Mouse (Mus musculus) splenic B cell, adult 2 months (primary cell): ENCODE measurements around the gene Tmpo.

Experiments
- DNase-seq: peaks from one replicate; pipeline ENCODE4 v3.0.0-alpha.2; 2011; ENCODE audit warnings: low read depth, low spot score
- H3K27me3 ChIP-seq: 2 replicates; pipeline ENCODE4 v1.6.1; 2012; ENCODE audit warnings: mild to moderate bottlenecking, low read length, moderate library complexity, mixed read lengths; ENCODE audit not compliant: control insufficient read depth, poor library complexity, insufficient read depth, severe bottlenecking
- H3K36me3 ChIP-seq: 2 replicates; pipeline ENCODE4 v1.6.1; 2012; ENCODE audit warnings: mild to moderate bottlenecking, low read length, moderate library complexity, mixed read lengths; ENCODE audit not compliant: control insufficient read depth, poor library complexity, insufficient read depth, severe bottlenecking

Tmpo gene

DNA sequence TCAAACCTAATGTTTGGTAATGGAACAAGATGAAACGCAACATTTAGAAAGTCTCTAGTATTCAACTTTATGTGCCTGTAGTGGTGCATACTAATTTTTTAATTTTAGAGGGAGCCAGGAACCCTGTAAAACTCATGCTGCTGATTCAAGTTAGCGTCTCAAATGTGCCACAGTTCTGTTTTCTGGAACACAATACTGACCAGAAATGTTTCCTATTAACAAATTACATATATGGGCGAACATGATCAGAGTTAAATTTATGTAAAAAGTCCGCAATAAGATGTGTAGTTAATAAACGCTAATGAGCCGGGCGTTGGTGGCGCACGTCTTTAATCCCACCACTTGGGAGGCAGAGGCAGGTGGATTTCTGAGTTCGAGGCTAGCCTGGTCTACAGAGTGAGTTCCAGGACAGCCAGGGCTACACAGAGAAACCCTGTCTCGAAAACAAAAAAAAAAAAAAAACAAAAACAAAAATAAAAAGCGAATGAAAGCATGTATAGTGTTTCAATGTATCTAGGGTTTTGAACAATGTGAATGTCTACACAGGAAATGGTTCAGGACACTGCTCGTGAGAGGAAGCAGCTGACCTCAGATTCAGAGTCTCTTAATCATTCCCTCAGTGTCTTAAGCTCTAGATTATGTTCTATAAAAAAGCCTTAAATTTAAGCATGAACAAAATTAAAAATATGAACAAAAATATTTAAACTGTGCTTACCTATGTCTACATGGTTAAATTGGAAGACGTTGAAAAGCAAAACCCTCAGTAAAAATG is 8.6 kb downstream of the Tmpo start:
- H3K27me3 ChIP-seq = no peaks in the 10 kb centered on the region
- no peaks in the 10 kb centered on the region for H3K36me3 ChIP-seq
- DNase-seq = no peak

DNA sequence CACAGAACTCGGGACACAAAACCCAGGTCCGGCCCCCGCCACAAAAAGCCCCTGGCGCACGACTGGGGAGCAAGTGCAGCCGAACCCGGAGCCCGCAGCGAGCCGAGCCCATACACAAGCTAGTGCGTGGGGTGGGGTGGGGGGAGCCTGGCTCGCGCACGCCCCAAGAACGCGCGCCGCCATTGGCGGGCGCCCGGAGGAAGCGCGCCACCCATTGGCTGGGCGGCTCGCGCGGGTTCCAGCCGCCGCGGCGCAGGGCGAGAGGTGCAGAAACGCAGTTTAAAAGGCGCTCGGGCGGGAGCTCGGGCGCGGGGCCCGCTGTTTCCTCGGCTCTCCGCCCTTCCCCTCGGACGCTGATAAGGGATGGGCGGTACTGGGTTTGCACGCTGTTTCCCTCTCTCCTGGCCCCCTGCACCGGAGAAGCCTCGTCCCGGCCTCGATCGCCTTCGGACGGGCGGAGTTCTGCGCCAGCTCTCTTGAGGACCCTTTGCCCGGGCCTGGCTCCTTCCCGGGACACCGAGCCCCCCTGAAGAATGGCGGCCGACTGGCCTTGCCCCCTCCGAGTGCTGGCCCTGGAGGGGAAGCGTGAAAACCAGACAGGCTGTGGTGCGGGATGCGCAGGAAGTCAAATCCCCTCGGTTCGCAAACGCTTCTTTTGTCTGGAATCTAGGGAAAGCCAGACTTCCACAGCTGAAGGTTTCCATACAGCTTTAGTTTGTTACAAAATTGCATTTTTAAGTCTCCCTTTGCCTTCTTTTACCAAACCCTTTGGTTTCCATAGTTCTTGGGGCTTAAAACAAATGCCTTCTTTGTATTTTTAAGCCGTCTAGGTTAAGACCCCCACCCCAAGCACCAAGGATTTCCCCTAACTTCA is 9.4 kb downstream of the Tmpo start:
- Histone ChIP-seq H3K36me3 (no peaks in the 10 kb centered on the region), H3K27me3 (no peaks in the 10 kb centered on the region)
- peak; percentile 93 for DNase-seq

DNA sequence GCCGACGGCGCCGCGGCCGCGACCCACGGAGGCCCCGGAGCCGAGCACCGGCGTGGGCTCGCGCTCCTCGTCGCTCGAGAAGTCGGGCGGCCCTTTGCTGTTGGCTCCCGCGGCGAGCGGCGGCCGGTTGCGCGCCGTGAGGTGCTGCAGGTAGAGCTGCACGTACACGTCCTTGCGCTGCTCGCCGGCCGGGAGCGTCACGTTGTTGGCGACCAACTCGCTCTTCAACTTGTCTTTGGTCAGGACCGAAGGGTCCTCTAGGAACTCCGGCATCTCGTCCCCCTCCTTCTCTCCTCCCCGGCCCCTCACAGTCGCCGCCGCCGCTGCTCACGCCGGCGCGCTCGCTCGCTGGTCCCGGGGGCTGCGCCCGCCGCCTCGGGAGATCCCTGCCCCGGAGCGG is 10.1 kb downstream of the Tmpo start:
- peak; percentile 59 for DNase-seq
- Histone ChIP-seq H3K36me3 (no peaks in the 10 kb centered on the region), H3K27me3 (no peaks in the 10 kb centered on the region)

DNA sequence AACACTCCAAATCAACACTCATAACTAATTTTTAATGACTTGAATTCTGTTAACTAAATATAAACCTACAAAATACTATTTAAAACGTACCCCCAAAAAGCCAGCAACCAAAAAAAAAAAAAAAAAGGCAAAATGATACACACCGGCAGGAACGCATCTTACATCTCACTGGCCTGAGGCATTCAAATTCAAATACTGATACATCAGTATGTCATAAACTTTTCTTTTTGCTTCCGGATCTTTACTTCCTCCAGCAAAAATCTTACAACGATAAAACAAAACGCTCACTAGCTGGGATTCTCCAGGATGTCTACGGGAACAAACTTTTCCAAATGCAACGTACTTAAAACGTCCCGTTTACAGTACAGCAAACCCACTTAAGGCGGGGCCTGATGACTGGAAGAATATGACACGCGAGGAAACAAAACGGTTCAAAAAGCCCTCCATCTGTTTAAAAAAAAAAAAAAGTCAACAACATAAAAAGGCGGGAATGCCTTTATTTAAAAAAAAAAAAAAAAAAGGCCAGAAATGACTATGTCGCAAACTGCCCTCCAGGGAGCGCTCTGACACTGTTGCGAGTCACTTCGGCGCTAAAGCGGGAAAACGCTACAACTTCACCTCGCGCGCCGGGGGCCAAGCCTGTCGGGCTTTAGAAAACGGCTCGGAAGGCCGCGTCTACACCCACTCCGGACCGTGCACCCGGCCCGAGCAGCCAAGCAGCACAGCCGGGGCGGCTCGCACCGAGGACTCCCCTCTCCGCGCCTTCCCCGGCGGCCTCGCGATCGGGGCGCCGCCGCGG is 10.8 kb downstream of the Tmpo start:
- no peaks in the 10 kb centered on the region for H3K27me3 ChIP-seq
- peak; percentile 93 for DNase-seq
- H3K36me3 ChIP-seq = no peaks in the 10 kb centered on the region; the same call in 1 of the 2 replicates

DNA sequence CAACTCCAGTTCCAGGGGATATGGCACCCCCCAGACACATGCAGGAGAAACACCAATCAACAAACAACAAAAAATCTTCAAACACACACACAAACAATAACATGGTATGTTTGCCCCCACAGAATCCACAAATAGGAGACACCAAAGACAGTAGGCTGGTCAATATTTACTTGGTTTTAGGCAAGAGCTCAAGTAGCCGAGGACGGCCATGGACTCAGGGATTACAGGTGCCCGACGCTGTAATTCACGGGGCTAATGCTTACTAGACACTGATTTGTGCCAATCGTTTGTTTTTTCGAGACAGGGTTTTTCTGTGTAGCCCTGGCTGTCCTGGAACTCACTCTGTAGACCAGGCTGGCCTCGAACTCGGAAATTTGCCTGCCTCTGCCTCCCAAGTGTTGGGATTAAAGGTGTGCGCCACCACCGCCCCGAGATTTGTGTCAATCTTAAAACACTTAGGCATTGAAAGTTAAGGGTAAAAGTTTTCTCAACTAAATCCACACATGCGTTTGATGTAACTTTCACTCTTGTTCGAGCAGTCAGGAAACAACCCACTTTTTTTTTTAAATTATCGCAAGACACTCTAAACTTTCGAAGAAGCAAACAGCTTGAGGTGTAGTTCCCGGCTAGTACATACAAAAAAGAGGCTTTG is 11.6 kb downstream of the Tmpo start:
- no peak for DNase-seq
- Histone ChIP-seq H3K36me3 (no peaks in the 10 kb centered on the region; the same call in 1 of the 2 replicates), H3K27me3 (no peaks in the 10 kb centered on the region)

DNA sequence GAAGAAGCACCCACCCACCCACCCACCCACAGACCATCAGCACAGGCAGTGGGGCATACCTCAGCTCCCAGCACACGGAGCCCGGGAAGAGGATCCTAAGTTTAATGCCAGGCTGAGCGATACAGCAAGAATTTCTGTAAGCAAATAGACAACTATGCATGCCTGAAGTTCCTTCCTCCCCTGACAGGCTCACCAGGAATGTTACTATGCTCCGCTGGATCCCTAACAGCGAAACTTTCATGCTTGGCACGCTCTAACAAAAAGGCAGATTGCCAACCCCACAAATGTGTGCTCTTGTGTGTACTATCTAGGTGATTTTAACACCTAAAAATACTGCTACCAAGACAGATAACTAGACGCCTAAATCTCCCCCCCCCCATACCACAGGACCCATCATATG is 13.8 kb downstream of the Tmpo start:
- DNase-seq = no peak

DNA sequence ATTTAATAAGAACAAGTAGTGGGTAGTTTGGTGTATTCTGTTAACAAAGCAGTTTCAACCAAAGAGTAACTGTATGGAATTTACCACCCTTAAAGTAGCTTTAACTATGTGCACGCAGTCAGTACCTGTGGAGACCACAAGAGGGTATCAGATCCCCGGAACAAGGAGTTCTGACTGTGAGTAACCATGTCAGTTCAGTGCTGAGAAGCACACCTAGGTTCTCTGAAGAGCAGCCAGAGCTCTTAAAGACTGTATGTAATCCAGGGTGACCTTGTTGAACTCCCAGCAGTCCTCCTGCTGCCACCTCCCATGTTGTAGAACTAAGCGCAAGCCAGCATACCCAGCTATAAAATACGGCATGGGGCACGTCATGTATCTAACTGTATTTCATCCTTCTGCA is 14.2 kb downstream of the Tmpo start:
- H3K27me3 ChIP-seq = no peaks in the 10 kb centered on the region
- H3K36me3 ChIP-seq = peaks cover 9% of the 10 kb centered on the region
- peak; percentile 85 for DNase-seq

More for the DNA sequence above, 13.8 kb downstream of the Tmpo start:
- peaks cover 7% of the 10 kb centered on the region for H3K36me3 ChIP-seq
- H3K27me3 ChIP-seq = no peaks in the 10 kb centered on the region

DNA sequence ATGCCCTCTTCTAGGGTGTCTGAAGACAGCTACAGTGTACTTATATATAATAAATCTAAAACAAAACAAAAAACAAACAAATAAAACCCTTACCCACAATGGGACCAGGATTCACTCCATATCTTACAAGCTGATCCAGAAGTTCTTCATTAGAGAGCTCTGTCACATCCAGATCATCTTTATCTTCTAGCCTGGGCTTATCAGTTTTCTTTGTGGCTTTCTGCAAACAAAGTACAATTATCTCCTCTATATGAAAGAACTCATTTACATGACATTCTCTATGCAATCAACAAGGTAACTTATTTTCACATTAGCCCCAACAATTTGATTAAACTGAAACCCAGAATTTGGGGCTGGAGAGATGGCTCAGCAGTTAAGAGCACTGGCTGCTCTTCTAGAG is 15.3 kb downstream of the Tmpo start:
- DNase-seq = no peak
- Histone ChIP-seq H3K27me3 (no peaks in the 10 kb centered on the region), H3K36me3 (peaks cover 9% of the 10 kb centered on the region)

DNA sequence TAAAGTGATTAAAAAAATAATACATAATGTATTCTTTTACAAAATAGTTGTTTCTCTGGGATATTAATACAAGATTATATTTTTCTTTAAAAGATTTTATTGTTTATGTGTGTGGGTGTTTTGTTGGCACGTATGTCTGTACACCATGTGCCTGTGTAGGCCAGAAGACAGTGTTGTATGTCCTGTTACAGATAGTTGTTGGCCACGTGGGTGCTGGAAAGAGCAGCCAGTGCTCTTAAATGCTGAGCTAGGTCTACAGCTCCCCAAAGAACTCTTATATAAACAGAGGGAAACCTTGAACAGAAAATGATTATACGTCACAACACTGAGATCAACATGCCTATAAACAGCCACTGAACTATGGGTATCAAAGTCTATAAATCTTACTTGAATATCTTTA is 16.6 kb downstream of the Tmpo start:
- Histone ChIP-seq H3K27me3 (no peaks in the 10 kb centered on the region), H3K36me3 (peaks cover 9% of the 10 kb centered on the region)
- no peak for DNase-seq

DNA sequence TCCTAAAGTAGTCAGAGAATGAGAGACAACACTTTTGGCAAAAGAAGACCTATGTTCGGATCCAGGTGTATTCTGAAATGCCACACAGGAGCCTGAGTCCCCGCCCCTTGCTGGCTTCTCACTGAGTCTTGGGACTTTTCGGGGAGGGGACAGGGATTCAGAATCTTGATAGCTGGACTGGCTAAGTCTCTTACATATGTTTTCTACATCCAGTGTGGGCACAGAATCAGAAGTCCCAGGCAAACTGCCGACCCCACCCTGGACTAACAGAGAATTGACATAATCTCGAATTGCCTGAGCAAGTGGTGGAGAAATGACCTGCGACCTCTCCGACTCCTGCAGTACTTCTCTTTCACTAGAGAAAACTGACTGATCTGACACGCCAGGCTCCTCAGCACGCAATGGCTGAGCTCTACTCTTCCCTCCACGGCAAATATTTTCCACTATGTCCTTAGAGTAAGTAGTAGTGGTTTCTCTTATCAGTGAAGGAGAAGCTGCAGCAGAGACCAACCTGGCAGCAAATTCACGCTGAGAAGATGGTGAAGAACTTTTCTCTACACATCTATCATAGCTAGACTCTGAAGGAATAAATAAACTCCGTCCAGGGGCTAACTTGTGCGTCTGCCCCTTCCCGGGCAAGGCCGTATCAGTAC is 18.5 kb downstream of the Tmpo start:
- Histone ChIP-seq H3K36me3 (peaks cover 11% of the 10 kb centered on the region), H3K27me3 (no peaks in the 10 kb centered on the region)
- no peak for DNase-seq

DNA sequence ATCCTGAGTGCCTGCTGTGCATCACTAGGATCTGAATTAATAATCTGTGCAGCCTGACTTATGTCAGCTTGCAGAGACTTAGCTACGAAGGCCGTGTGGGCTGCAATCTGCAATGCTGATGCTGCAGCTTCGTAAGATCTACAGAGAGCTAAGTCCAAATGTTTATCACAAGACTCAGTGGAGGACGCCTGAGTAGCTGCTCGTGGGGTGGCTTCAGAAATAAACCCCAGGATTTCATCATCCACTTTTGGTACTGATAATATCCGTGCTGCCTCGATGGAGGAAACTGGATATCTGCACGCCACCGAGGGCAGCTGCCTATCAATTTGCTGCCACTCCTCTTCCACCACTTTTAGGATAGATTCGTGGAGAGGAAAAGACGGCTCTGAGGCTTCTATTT is 19.0 kb downstream of the Tmpo start:
- DNase-seq = no peak
- H3K36me3 ChIP-seq = peaks cover 11% of the 10 kb centered on the region
- H3K27me3 ChIP-seq = no peaks in the 10 kb centered on the region

DNA sequence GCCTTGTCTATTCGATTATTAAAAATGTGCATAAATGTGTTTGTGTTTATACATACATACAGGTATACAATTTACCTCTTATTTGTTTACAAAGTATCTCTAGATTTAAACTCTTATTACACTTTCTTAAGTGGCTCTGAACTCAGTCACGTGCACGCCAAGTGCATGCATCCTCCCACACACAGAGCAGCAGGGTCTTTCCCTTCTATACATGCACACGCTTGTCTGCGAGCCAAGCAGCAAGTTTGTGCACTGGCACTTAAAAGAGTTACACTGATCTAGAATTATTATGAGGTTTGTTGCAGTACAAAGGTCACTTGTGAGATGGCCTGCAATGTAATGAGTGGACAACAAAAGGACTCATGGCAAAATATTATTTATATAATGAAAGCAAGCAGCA is 20.1 kb downstream of the Tmpo start:
- DNase-seq = no peak
- H3K27me3 ChIP-seq = no peaks in the 10 kb centered on the region

DNA sequence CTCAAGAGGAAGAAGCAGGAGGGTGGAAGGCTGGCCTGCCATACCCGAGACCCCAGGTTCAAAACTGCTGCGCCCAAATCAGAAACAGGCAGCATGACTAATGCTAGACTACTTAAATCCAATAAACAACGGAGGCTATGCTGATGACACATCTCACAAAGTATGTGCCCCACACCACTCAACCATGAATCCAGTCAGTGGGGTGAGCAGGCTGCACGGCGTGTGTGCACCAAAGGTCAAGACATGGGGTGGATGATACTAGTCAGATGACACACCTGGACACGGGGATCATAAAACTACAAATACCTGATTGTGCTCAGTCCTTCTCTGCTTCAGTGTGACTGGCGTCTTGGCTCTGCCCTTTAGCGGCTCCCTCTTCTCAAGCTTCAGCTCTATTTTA is 22.7 kb downstream of the Tmpo start:
- H3K27me3 ChIP-seq = no peaks in the 10 kb centered on the region
- H3K36me3 ChIP-seq = peaks cover 17% of the 10 kb centered on the region
- DNase-seq = no peak

More for the DNA sequence above, 20.1 kb downstream of the Tmpo start:
- peaks cover 14% of the 10 kb centered on the region for H3K36me3 ChIP-seq

DNA sequence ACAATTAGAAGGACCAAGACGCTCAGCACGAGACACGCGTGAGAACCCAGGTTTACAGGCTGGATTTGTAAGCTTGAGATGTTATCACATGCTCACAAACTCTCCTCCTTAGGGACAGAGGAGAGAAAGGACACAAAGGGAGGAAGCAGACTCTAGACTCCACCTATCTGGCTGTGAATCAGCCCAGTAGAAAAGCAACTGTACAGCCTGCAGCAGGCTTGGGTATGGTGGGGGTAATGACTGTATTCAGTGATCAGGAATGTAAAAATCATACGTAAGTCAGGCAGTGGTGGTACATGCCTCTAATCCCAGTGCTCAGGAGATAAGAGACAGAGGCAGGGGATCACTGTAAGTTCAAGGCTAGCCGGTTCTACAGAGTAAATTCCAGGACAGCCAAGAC is 24.8 kb downstream of the Tmpo start:
- DNase-seq = no peak
- Histone ChIP-seq H3K36me3 (peaks cover 19% of the 10 kb centered on the region), H3K27me3 (no peaks in the 10 kb centered on the region)
